Mouse (Mus musculus) lung, postnatal 14 days (tissue): ENCODE data around the gene 1110051M20Rik.

Experiments
- DNase-seq: peaks from one replicate; pipeline ENCODE4 v3.0.0; 2021

1110051M20Rik gene

GRCm38 (mm10) chr2:91301836-91302235, 142.7 kb downstream of the 1110051M20Rik start:
- no peak for DNase-seq

GRCm38 (mm10) chr2:91300784-91301183, 143.7 kb downstream of the 1110051M20Rik start:
- no peak for DNase-seq

GRCm38 (mm10) chr2:91299156-91299555, 145.3 kb downstream of the 1110051M20Rik start:
- peak; percentile 22 for DNase-seq

DNA sequence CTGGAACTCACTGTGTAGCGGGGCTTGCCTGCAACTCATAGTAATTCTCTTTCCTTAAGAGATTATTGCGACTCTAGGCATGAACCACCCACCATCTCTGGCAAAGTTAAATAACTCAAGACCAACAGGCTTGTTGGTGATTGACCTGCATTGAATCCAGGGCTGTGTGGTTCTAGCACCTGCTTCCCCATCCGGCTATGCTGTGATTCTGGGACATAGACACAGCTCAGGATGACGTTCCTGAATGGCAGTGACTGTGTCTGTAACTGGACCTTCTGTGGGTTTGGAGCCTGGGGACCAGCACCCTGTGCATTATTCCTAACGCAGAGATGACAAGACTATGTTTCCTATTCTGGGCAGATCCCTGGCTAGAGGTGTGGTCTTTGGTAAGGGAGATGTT, 148.6 kb downstream of the 1110051M20Rik start:
- no peak for DNase-seq

DNA sequence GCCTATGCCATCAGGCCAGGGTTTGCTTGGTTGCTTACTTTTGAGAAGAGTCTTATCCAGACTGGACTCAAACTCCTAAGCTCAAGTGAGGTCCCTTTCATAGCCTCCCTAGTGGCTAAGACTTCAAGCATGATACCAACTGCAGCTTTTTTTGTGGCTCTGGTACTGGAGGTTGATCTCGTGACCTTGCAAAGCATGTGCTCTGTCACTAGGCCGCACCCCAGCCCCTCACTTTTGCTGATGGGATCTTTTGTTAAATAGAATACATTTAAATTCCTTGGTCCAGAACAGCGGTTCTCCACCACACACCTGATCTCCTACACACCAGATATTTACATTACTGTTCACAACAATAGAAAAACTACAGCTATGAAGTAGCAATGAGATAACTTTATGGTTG, 150.3 kb downstream of the 1110051M20Rik start:
- DNase-seq = no peak

DNA sequence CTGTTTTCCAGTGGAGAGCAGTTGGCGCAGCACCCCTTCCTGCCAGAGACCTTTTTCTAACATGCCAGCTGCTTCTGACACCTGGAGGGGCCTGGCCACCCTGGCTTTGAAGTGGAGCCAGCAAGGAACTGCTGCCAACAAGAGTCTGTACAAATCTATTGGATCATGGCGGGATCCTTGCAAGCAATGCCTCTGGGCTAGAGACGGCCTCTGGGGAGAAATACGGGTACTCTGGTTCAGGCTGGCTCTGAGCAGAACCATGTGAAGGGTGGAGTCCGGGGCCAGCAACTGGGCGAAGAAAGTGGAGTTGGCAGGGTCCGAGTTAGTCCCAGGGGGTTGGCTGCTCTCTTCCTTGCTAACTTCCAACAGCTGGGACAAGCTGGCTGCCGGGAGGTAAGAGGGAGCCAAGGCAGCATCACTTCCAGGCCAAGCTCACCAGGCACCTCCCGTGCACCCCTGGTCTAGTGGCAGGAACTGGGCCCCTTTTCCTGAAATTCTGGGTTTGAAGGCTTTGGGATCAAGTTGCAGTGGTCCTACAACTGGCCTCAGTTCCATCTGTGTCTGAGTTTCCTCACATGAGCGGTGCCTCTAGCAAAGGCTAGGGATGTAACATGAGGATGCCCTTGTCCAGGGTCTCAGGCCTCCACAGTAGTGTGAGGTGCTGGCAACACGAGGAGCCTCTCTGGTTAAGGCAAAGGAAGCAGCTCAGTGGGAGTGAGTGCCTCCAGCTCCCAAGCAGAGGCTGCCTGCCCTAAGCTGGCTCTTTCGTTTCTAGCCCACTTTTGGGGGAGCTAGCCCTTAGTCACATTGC, 153.1 kb downstream of the 1110051M20Rik start:
- peak; percentile 64 for DNase-seq

DNA sequence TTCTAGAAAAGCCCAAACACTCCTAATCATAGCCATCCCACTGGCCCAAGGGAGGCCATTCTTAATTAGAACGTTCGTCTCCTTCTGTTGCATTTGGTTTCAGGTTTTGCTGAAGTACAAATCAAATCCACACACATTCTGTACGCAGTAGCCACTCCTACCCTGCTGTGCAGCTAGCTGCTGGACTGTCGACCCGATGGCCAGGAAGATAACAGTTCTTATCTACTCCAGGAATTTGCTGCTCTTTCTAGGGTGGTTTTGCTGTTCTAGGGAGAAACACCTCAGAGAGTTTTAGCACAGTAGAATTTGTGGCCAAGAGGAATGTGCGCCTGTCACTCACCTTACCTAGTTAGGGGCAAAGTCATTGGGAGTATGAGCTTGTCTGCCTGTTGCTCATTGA, 156.9 kb downstream of the 1110051M20Rik start:
- DNase-seq = no peak

DNA sequence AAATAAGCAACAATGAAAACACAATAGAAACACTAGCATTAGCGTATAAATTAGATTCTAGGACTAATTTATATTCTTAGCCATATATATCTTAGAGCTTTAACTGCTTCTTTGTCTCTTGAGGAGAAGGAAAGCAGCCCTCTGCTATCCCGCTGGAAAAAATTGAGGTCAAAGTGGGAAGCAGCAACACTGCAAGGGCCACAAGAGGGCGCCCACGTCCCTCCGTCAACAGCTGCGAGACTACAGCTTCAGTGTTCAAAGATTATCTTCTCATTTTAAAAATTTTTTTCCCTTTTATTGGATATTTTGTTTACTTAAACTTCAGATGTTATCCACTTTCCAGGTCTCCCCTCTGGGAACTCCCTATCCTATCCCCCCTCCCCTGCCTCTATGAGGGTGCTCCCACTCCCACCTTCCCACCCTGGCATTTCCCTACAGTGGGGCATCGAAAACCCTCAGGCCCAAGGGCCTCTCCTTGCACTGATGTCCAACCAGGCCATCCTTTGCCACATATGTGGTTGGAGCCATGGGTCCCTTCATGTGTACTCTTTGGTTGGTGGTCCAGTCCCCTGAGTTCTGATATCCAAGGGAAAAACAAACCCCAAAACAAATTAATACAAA, 158.5 kb downstream of the 1110051M20Rik start:
- peak; percentile 91 for DNase-seq

DNA sequence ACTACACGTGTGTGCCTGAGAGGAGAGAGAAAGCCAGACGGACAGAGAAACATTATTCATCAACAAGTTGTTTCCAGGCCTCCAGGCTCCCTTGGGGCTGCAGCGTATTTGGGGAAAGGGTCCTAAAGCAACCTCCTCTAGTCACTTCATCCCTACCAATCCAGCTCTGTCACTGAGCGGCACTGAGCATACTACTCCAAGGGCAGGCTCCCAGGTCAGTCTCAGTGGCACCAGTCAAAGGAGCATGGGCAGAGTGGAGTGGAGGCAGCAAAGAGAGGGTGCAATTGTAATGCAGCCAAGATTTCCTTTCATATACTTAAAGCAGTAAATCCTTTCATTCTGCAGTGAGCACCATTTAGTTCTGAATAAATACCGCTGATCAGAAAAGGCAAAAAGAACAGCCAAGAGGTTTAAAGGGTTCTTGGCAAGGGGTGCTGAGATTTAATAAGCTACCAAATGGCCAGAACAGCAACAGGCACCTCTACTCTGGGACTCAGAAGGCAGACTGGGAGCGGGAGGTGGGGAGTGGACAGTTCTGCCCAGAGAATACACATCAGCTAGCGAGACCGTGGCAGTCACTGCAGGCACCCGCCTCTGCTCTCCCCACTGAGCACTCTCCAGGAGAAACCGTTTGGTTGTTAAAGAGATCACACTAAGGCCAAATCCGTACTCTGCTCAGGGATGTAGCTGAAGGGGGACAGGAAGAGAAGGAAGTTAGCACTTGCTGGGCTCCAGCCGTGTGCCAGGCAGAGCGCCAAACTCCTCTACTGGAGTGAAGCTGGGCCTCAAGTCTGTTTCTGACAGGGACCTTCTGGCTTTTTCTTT, 159.9 kb downstream of the 1110051M20Rik start:
- peak; percentile 62 for DNase-seq

DNA sequence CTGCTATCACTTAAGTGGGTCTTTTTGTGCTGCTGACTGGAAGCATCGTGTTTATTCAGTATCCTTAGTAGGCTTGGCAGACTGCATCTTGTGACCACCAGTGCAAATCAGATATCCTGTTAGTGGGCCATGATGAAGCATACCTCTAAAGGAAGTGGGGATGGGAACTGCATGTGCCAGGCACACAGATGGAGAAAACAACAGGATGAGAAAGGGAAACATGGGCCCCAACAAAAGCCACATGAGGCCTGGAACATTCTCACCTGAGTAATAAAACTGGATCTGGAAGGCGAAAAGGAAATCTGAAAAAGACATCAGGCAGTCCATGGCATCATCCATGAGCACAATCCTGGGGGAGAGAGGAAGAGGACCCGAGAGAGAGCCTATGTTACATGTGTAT, 160.5 kb downstream of the 1110051M20Rik start:
- no peak for DNase-seq

DNA sequence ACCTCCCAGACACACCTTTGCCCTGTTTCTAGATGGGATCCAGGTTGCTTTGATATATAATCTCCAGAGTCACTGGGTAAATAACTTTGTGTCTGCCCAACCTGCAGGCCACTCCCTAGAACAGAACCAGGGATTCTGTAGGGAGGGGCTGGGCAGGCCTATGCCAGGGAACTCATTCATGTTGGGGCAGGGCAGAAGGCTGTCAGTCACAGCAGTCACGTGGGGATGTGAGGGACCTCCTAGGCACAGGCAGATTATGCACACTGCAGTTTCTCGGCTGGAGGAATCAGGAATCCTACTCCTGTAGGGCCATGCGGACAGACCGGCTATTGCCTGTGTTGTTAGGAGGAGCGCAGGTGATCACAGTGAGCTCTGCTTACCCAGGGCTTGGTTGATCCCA, 163.1 kb downstream of the 1110051M20Rik start:
- DNase-seq = no peak

GRCm38 (mm10) chr2:91279372-91279755, 165.1 kb downstream of the 1110051M20Rik start:
- DNase-seq = no peak

GRCm38 (mm10) chr2:91278749-91279371, 165.6 kb downstream of the 1110051M20Rik start:
- peak; percentile 74 for DNase-seq

DNA sequence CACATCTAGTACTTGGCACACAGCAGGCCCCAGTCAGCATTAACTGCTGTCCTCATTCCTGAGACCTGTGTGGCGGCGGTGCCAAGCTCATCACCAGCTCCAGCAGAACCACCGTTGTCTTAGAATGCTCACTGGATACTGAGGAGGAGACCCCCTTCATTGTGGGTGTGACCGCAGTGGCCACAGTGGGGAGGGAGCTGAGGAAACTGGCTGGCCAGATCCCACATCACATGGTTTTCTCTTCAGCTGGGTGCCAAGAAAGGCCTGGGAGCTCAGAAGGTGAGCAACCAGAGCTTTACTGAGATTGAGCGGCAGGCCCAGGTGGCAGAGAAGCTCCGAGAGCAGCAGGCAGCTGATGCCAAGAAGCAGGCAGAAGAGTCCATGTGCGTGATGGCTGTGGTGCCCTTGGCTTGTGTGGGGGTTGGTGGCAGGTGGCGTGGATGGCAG, 174.8 kb downstream of the 1110051M20Rik start:
- no peak for DNase-seq

DNA sequence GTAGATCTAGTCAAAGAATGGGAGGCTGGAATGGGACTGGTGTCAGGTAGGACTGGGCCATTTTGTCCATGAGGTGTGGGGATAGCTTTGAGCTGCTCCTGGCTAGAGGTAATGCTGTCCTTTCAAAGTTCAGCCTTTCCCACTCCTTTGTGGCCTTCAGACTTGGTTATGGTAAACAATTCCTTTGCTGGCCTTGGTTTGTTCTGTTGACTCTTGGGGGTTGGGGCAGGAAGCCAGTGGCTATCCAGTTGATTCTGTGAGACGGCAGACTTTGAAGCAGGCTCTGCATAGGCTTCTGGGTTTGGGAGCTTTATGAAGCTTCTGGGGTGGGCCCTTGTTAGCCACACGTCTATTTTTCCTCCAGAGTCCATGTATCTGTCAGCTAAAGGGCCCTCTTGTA, 175.8 kb downstream of the 1110051M20Rik start:
- no peak for DNase-seq

DNA sequence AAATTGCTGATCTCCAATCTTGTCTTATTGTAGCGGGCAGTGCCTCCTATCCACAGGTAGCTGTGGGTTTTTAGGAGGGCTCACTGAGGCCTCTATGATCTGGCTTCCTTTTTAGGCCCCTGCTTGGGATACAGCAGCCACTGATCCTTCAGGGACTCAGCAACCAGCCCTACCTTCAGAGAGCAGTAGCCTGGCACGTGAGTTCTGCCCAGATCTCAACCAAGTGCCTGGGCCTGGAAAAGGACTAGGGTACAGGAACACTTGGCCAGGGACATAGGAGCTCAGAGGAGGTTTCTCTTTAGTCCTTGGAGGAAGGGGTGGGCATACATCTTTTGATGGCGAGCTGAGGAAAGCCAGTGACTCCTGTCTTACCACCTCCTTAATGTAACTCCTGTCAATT, 176.5 kb downstream of the 1110051M20Rik start:
- no peak for DNase-seq

- peak; percentile 96 for DNase-seq
Observed at GRCm38 (mm10) chr2:91264711-91265681, 179.5 kb downstream of the 1110051M20Rik start, which contains the start of gene Arfgap2. TSS of gene Arfgap2 (plus strand) at chr2:91264974.

- no peak for DNase-seq
Observed at GRCm38 (mm10) chr2:91263692-91264660, 180.5 kb downstream of the 1110051M20Rik start.

DNA sequence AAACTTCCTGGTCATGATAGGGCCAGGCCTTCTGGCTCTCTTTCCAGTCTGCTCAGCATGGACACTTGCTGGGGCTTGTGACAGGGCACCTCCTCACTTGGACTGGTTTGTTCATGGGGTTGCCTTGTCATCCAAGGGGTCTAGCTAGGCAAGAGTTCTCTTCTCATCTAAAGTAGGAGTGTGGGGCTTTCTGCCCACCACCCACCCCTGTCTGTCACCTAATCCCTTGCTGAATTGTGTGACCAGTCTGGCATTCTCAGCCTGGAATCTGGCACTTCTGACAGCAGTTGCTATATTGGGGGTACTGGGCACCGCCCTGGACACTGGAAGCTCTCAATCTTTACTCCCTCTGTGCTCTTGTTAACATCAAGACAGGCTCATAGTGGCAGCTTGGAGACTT, 185.0 kb downstream of the 1110051M20Rik start:
- DNase-seq = no peak

DNA sequence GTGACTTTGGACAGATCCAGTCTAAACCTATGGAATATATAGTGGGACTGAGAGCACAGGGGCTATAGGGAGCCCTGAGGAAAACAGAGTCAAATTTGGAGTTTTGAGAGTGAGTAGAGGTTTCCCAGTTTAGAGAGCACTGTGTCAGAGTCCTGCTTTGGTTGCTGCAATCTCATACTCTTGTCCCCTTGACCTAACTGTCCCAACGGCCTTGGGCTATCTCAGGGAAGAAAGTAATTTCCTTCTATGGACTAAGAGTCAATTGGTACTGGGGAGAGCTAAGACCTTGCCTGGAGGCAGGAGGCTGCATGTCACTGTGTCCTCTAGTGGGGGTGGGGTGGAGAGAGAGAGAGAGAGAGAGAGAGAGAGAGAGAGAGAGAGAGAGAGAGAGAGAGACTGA, 185.7 kb downstream of the 1110051M20Rik start:
- DNase-seq = no peak
